Mouse (Mus musculus): ENCODE results near the gene Nat9.

Nat9 gene

GRCm38 (mm10) chr11:115215123-115215522 is 27.5 kb upstream of the Nat9 start:
- no peak for DNase-seq (ENCODE audit: low spot score)

GRCm38 (mm10) chr11:115212116-115212515 is 24.5 kb upstream of the Nat9 start:
- DNase-seq (ENCODE audit: low spot score), result no peak

GRCm38 (mm10) chr11:115209958-115210357 is 22.3 kb upstream of the Nat9 start:
- DNase-seq (ENCODE audit: low spot score), result no peak

- no peak for DNase-seq (ENCODE audit: low spot score)
Observed at GRCm38 (mm10) chr11:115208776-115209732, 21.4 kb upstream of the Nat9 start.

GRCm38 (mm10) chr11:115208126-115208525 is 20.5 kb upstream of the Nat9 start:
- no peak for DNase-seq (ENCODE audit: low spot score)

GRCm38 (mm10) chr11:115202756-115203155 is 15.1 kb upstream of the Nat9 start:
- DNase-seq (ENCODE audit: low spot score), result no peak

GRCm38 (mm10) chr11:115202316-115202715 is 14.7 kb upstream of the Nat9 start:
- peak; percentile 48 for DNase-seq (ENCODE audit: low spot score)

- DNase-seq (ENCODE audit: low spot score), result no peak
Observed at GRCm38 (mm10) chr11:115200520-115200919, 12.9 kb upstream of the Nat9 start.

- no peak for DNase-seq (ENCODE audit: low spot score)
Observed at GRCm38 (mm10) chr11:115198932-115199384, 11.3 kb upstream of the Nat9 start.

GRCm38 (mm10) chr11:115197558-115197957 is 9.9 kb upstream of the Nat9 start:
- no peak for DNase-seq (ENCODE audit: low spot score)

GRCm38 (mm10) chr11:115195933-115196332 is 8.3 kb upstream of the Nat9 start:
- no peak for DNase-seq (ENCODE audit: low spot score)

- DNase-seq (ENCODE audit: low spot score), result peak; percentile 48
Observed at GRCm38 (mm10) chr11:115194693-115195092, 7.0 kb upstream of the Nat9 start.

GRCm38 (mm10) chr11:115192180-115192579 is 4.5 kb upstream of the Nat9 start:
- DNase-seq (ENCODE audit: low spot score), result no peak

GRCm38 (mm10) chr11:115189304-115189703 is 1.6 kb upstream of the Nat9 start:
- no peak for DNase-seq (ENCODE audit: low spot score)

- DNase-seq (ENCODE audit: low spot score), result no peak
Observed at GRCm38 (mm10) chr11:115188539-115189231, 1.0 kb upstream of the Nat9 start.

GRCm38 (mm10) chr11:115187224-115187639 is 427 bp downstream of the Nat9 start, which contains the start of gene Tmem104:
Gene Tmem104 (plus strand): TSS chr11:115187487.
- DNase-seq (ENCODE audit: low spot score), result peak; percentile 93

GRCm38 (mm10) chr11:115184973-115185372 is 2.7 kb downstream of the Nat9 start:
- no peak for DNase-seq (ENCODE audit: low spot score)

- peak; percentile 74 for DNase-seq (ENCODE audit: low spot score)
Observed at GRCm38 (mm10) chr11:115181913-115182638, 5.6 kb downstream of the Nat9 start.

- no peak for DNase-seq (ENCODE audit: low spot score)
Observed at GRCm38 (mm10) chr11:115179881-115180280, 7.8 kb downstream of the Nat9 start.

- no peak for DNase-seq (ENCODE audit: low spot score)
Observed at GRCm38 (mm10) chr11:115179191-115179590, 8.5 kb downstream of the Nat9 start.

- DNase-seq (ENCODE audit: low spot score), result no peak
Observed at GRCm38 (mm10) chr11:115178766-115179165, 8.9 kb downstream of the Nat9 start.

- DNase-seq (ENCODE audit: low spot score), result no peak
Observed at GRCm38 (mm10) chr11:115177559-115178195, 10.0 kb downstream of the Nat9 start.
